Mouse (Mus musculus): Measurements from ENCODE around the gene Hoxa11. TPM values are rescaled to one million over a fixed set of nuclear protein-coding genes. Genes with fewer than 3 reads are reported as not detected.

Gene Hoxa11
- polyA plus RNA-seq, 1 experiment, result not detected

DNA sequence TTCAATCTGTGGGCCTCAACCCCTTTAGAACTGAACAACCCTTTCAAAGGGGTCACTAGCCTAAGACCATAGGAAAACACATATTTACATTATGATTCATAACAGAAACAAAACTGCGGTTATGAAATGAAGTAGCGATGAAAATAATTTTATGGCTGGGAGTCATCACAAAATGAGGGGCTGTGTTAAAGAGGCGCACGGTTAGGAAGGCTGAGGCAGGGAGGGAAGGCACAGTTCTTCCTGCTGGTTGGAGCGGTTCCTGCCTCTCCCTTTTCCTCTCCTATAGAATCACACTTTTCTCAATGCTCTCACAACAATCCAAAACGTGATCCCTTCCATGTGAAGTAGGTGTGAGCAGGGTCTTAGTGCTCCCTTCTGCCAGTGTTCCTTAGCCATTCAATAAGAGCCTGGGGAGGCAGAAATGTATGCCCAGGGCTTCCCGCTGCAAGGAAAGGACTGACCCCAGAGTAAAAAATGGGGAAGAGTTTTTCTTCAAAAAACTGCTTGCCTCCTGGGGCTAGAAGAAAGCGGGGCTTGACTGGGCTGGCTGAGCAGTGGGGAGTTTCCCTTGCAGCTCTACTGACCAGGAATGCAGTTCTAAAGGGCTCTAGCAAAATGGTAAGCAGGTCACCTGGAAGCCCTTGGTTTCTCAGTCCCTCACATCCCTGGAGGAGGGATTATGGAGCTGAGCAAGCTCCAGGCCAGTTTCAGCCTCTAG lies 30.1 kb upstream of the Hoxa11 start:
- H3K27ac ChIP-seq (ENCODE audit: insufficient read depth, low read depth, low read length), result no peak overlapping the region
- H3K4me3 ChIP-seq (ENCODE audit: insufficient read depth, low read depth, low read length), result no peak overlapping the region
- WGBS, result 9% methylated on average over 8 of the region's 8 CpGs
- no peak for TF ChIP-seq POLR2A (IDR thresholded peaks at IDR 0.05; ENCODE audit: insufficient read depth, low read depth, low read length)
- no peak for TF ChIP-seq CTCF (IDR thresholded peaks at IDR 0.05; ENCODE audit: insufficient read depth, low read depth, low read length)
- no peaks in the 10 kb centered on the region for H3K4me1 ChIP-seq (ENCODE audit: control insufficient read depth, insufficient read depth, low read length)

DNA sequence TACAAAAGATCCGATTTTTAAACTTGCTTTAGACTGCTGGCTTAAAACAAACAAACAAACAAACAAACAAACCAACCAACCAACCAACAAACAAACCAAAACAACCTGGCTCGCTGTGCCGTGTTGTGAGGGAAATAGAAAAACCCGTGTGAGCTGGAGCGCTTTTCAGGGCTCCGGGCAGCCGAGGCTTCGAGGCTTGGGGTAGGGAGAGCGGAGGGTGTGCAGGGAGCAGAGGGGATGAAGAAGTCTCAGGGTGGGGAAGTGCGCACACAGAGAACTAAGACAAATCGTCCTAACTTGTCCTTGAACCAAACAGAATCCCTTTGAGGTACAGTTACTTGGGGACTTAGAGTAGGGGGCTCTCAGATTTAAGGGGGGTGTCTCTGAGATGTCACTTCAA lies 29.0 kb upstream of the Hoxa11 start:
- no peak overlapping the region for H3K27ac ChIP-seq (ENCODE audit: insufficient read depth, low read depth, low read length)
- 7% methylated on average over 11 of the region's 11 CpGs for WGBS
- no peak overlapping the region for H3K4me3 ChIP-seq (ENCODE audit: insufficient read depth, low read depth, low read length)
- no peaks in the 10 kb centered on the region for H3K4me1 ChIP-seq (ENCODE audit: control insufficient read depth, insufficient read depth, low read length)
- TF ChIP-seq POLR2A (IDR thresholded peaks at IDR 0.05; ENCODE audit: insufficient read depth, low read depth, low read length), result no peak
- TF ChIP-seq CTCF (IDR thresholded peaks at IDR 0.05; ENCODE audit: insufficient read depth, low read depth, low read length), result no peak

DNA sequence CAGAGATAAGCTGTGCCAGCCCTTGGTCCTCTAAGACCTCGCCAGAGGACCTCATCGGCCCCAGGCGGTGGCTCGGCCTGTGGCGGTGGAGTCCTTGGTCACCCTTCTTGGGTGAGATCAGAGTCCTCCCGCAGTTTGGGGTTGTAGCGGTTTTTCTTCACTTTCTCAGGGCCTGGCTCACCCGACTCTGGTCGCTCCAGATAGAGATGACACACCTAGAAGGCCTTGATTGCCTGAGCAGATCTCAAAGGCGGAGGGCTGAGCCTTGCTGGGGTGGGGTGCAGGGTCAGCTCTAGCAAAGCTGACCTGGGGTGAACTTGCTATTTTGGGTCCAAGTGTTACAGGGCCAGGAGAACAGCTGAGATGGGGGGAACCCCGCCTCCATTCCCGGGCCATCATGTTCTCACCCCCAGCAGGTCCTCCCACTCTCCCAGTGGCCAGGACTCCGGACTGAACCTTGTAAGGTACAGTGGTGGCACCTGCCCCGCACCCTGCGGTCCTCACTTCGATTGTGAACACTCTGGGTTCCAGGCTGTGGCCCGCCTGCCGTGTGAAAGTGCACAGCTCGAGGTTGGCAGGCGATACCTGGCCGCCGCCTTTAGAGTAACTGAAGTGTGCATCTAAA lies 28.2 kb upstream of the Hoxa11 start:
- no peak overlapping the region for H3K27ac ChIP-seq (ENCODE audit: insufficient read depth, low read depth, low read length)
- 6% methylated on average over 22 of the region's 22 CpGs for WGBS
- H3K4me1 ChIP-seq (ENCODE audit: control insufficient read depth, insufficient read depth, low read length), result no peaks in the 10 kb centered on the region
- H3K4me3 ChIP-seq (ENCODE audit: insufficient read depth, low read depth, low read length), result no peak overlapping the region
- TF ChIP-seq CTCF (IDR thresholded peaks at IDR 0.05; ENCODE audit: insufficient read depth, low read depth, low read length) (no peak), POLR2A (IDR thresholded peaks at IDR 0.05; ENCODE audit: insufficient read depth, low read depth, low read length) (no peak)

DNA sequence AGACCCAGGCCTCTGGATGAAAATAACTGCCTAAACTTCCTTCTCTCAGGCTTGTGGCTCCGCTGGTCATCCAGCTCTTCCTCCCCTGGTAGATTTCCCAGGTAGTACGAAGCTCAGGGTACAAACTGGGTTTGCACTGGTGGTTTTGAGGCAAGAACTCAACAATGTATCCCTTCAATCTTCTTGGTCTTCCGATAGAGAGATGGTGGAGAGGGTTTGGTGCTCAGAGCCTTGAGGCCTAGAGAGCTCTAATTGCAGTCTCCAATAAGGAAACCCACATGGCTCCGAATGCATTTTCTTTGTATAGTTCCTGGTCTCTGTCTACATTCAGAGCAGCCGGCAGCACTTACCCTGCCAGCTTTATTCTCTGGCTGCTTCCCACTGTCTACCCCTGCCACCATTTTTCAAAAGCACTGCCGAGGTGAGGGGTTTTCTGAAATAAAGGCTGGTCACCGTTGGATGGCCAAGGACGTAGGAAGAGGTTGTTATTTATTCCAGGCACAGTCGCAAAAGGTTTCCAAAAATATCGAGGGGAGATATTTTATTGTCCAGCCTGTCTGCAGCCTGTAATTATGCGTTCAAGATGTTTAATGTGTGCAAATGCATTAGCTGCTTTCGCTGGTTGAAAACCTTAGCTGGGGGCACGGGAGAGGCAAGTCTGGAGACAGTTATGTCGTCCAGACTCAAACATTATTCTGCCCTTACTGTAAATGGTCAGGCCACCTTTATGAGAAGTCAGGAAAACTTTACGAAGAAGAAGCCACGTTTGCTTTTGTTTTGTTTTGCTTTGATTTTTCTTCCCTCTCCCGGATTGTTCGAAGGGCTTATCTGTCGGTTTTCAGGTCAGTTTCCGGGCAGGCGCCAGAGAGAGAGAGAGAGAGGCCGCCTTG lies 27.4 kb upstream of the Hoxa11 start:
- 17% methylated on average over 22 of the region's 22 CpGs for WGBS
- no peak overlapping the region for H3K27ac ChIP-seq (ENCODE audit: insufficient read depth, low read depth, low read length)
- H3K4me1 ChIP-seq (ENCODE audit: control insufficient read depth, insufficient read depth, low read length), result no peaks in the 10 kb centered on the region
- H3K4me3 ChIP-seq (ENCODE audit: insufficient read depth, low read depth, low read length), result no peak overlapping the region
- TF ChIP-seq CTCF (IDR thresholded peaks at IDR 0.05; ENCODE audit: insufficient read depth, low read depth, low read length) (no peak), POLR2A (IDR thresholded peaks at IDR 0.05; ENCODE audit: insufficient read depth, low read depth, low read length) (no peak)

DNA sequence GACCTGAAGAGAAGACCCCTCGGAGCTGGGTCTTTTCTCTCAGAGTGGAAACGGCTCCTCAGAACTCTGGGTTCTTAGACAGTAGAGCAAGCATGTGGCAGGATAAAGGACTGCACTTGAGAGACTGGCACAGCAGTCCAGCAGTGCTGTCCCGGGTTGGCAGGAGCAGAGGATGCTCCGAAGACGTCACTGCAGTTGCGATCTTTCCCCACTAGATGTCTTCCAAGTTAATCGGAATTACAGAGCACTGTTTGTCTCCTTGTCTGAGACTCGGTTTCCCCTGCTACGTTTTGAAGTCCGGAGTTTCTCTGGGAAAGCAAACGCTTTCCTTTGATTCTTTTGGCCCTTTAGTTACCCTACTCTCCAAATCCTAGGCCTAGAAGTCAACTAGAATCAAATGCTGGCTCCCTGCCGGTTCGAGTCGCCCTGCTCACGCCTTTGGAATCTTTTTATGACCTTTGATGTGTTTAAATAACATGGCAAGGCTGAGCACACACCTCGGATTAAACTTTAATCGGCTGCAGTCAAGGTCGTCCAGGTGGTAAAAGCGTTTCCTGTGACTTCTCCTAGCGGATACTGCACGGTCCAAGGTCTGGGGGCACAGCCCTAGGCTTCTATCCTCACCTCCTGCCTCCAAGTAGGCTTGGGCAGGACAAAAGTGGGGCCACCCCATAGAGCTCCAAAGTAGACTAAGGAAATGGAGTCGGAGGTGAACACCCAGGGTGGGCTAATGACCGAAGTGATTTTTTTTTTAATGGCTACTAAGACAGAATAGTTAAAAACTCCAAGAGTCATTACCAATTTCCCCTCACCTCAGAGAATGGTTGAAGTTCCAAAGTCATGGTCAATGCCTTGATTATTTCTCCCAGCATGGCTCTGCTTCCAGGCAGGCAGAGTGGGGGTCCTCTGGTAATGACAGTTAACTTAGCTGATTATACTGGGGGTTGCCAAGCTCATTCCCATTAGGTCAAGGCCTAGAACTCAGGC lies 25.2 kb upstream of the Hoxa11 start:
- TF ChIP-seq CTCF (IDR thresholded peaks at IDR 0.05; ENCODE audit: insufficient read depth, low read depth, low read length), result peak; percentile 56
- no peak for TF ChIP-seq POLR2A (IDR thresholded peaks at IDR 0.05; ENCODE audit: insufficient read depth, low read depth, low read length)
- Histone ChIP-seq H3K4me1 (ENCODE audit: control insufficient read depth, insufficient read depth, low read length) (no peaks in the 10 kb centered on the region), H3K27ac (ENCODE audit: insufficient read depth, low read depth, low read length) (no peak overlapping the region), H3K4me3 (ENCODE audit: insufficient read depth, low read depth, low read length) (no peak overlapping the region)
- WGBS, result 11% methylated on average over 23 of the region's 23 CpGs

DNA sequence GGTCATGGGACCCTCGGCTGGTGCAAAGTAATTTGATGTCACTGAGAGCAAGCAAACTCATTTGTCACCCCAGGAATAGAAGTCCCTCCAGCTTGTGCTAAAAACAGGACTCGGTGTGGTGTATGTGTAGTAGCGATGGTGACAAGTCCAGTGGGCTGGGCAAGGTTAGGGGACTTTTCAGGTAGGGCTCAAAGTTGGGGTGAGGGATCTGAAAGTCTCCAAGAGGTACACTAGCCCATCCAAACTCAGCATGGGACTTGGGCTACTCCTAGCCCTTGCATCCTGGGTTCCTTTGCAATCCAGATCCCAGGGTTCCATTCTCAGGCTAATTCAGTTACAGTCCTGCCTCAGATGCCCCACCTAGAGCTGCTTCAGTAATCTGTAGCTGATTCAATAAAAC lies 23.1 kb upstream of the Hoxa11 start:
- 5% methylated on average over 3 of the region's 3 CpGs for whole genome bisulfite sequencing
- no peaks in the 10 kb centered on the region for H3K4me1 ChIP-seq (ENCODE audit: control insufficient read depth, insufficient read depth, low read length)
- no peak overlapping the region for H3K4me3 ChIP-seq (ENCODE audit: insufficient read depth, low read depth, low read length)
- no peak overlapping the region for H3K27ac ChIP-seq (ENCODE audit: insufficient read depth, low read depth, low read length)
- TF ChIP-seq POLR2A (IDR thresholded peaks at IDR 0.05; ENCODE audit: insufficient read depth, low read depth, low read length) (no peak), CTCF (IDR thresholded peaks at IDR 0.05; ENCODE audit: insufficient read depth, low read depth, low read length) (no peak)

DNA sequence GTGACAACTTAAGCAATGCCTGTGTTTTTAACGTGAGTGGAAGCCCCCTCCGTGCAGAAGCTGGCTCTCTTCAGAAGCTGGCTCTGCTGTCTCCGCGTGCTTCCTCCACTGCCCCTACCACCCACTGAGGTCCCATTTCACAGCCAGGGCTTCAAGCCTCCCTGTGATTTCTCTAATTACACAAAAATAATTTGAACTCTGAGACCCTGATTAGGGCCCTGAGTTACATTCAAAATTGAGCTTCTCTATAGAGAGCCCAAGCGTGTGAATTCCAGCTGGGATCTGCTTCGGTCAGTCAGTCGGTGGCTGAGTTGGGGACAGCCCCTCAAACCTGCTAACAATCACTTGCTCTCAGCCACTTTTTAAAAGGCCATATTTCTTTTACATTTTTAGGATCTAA lies 22.7 kb upstream of the Hoxa11 start:
- Histone ChIP-seq H3K4me1 (ENCODE audit: control insufficient read depth, insufficient read depth, low read length) (no peaks in the 10 kb centered on the region), H3K27ac (ENCODE audit: insufficient read depth, low read depth, low read length) (no peak overlapping the region), H3K4me3 (ENCODE audit: insufficient read depth, low read depth, low read length) (no peak overlapping the region)
- no peak for TF ChIP-seq POLR2A (IDR thresholded peaks at IDR 0.05; ENCODE audit: insufficient read depth, low read depth, low read length)
- no peak for TF ChIP-seq CTCF (IDR thresholded peaks at IDR 0.05; ENCODE audit: insufficient read depth, low read depth, low read length)
- 5% methylated on average over 7 of the region's 7 CpGs for WGBS

DNA sequence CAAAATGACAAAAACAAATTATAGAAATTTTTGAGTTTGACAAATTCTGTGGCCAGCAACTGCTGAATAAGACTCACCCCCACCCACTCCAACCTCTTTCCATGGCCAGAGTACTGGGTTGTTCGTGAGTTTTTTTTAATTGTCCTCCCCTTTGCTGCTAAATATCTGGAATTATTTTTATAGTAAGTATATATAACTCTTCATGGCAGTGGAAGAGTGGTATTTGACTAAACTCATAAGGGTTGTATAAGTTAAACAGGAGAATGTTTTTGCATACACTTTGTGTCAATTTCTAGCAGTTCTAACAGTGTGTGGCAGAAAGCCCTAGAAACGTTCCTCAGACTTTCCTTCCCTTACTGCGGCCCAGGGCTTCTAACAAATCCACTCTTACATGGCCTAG lies 22.1 kb upstream of the Hoxa11 start:
- no peak for TF ChIP-seq CTCF (IDR thresholded peaks at IDR 0.05; ENCODE audit: insufficient read depth, low read depth, low read length)
- TF ChIP-seq POLR2A (IDR thresholded peaks at IDR 0.05; ENCODE audit: insufficient read depth, low read depth, low read length), result no peak
- no peak overlapping the region for H3K27ac ChIP-seq (ENCODE audit: insufficient read depth, low read depth, low read length)
- 8% methylated on average over 3 of the region's 3 CpGs for WGBS
- no peak overlapping the region for H3K4me3 ChIP-seq (ENCODE audit: insufficient read depth, low read depth, low read length)
- H3K4me1 ChIP-seq (ENCODE audit: control insufficient read depth, insufficient read depth, low read length), result no peaks in the 10 kb centered on the region

Data from olfactory bulb, adult 2 months (tissue).